ENCODE assay signal across 8 mouse cellular contexts in genomic region chr5:111506821-111507220, GRCm38 (mm10).
A peak's percentile ranks its signal among the peaks of the same experiment; 100 is the strongest.
DNase-seq lines count a peak whose midpoint lies in the region; ATAC-seq and TF ChIP-seq lines count a peak whose summit lies in the region.

No protein-coding gene starts in this region.

- H3K4me3 ChIP-seq in heart, embryonic 11.5 days (ENCODE audit: low read depth, low read length) = no peak overlapping the region
- H3K4me3 ChIP-seq in cerebellum, adult 2 months (replicated peaks; ENCODE audit: insufficient read depth, low read depth, low read length) = no peak overlapping the region

- peak; percentile 20 to 46 for DNase-seq in adrenal gland, adult (ENCODE audit: inconsistent age in 2 of 2, low spot score in 1 of 2)
- no peak for DNase-seq in adrenal gland, adult 8-10 months
- peak; percentile 58 for DNase-seq in NIH3T3 (ENCODE audit: low read depth)
- peak; percentile 36 to 54 for DNase-seq in kidney, postnatal 4 days
- peak; percentile 81 for DNase-seq in skeletal muscle tissue, adult 2 months (ENCODE audit: low read depth, low spot score)
- DNase-seq in cerebellum, adult 2 months = no peak

- no peaks in the 10 kb centered on the region for H3K27me3 ChIP-seq in heart, embryonic 11.5 days (ENCODE audit: control insufficient read depth, insufficient read depth, low read length)
- peaks cover 4% of the 10 kb centered on the region; the same call in 1 of the 2 replicates for H3K27me3 ChIP-seq in cerebellum, adult 2 months (ENCODE audit: control insufficient read depth, insufficient read depth, low read length)

- TF ChIP-seq CTCF in cerebellum, adult 2 months (IDR thresholded peaks at IDR 0.05; ENCODE audit: borderline replicate concordance, insufficient read depth, low read depth, low read length) = no peak

- H3K9ac ChIP-seq in heart, embryonic 11.5 days (ENCODE audit: low read depth, low read length) = no peak overlapping the region

- 26% methylated on average over 6 of the region's 6 CpGs for WGBS in heart, embryonic 11.5 days (ENCODE audit: insufficient replicate concordance)
- 25% methylated on average over 6 of the region's 6 CpGs for WGBS in cerebellum, adult 2 months

- no peaks in the 10 kb centered on the region for H3K9me3 ChIP-seq in heart, embryonic 11.5 days (replicated peaks; ENCODE audit: control insufficient read depth, low read length)

- no peak overlapping the region for H3K4me2 ChIP-seq in heart, embryonic 11.5 days

- H3K4me1 ChIP-seq in heart, embryonic 11.5 days (ENCODE audit: control insufficient read depth, insufficient read depth, low read length) = peaks cover 41% of the 10 kb centered on the region
- H3K4me1 ChIP-seq in cerebellum, adult 2 months (ENCODE audit: control insufficient read depth, insufficient read depth, low read length) = no peaks in the 10 kb centered on the region; the same call in 1 of the 2 replicates

- H3K36me3 ChIP-seq in heart, embryonic 11.5 days (ENCODE audit: control insufficient read depth, insufficient read depth, low read length) = no peaks in the 10 kb centered on the region

- H3K27ac ChIP-seq in heart, embryonic 11.5 days (ENCODE audit: low read depth, low read length) = peak overlapping the region; percentile 58
- no peak overlapping the region for H3K27ac ChIP-seq in cerebellum, adult 2 months (ENCODE audit: insufficient read depth, low read length)

- peak; percentile 50 for ATAC-seq in heart, embryonic 11.5 days (replicated peaks; ENCODE audit: insufficient number of reproducible peaks, low FRiP score, low TSS enrichment)
- no peak for ATAC-seq in megakaryocyte, adult 5-6 weeks (ENCODE audit: poor library complexity, severe bottlenecking)

- no peak for TF ChIP-seq POLR2A in cerebellum, adult 2 months (IDR thresholded peaks at IDR 0.05; ENCODE audit: borderline replicate concordance, insufficient read depth, low read length)

Comparison
In these comparisons a context has a peak if more than half of its experiments do, and no peak if none do; other contexts are left out.
1. DNase-seq: peak in adrenal gland, adult (2 of 2), NIH3T3 (single experiment), kidney, postnatal 4 days (2 of 2) and skeletal muscle tissue, adult 2 months (single experiment); none in adrenal gland, adult 8-10 months (single experiment) and cerebellum, adult 2 months (0 of 2).